Mouse (Mus musculus): Measurements from ENCODE around the gene Mbtd1. TPM values are rescaled to one million over a fixed set of nuclear protein-coding genes. Genes with fewer than 3 reads are reported as not detected.

The Mbtd1 gene
- polyA plus RNA-seq, 1 experiment: 155 TPM

- TF ChIP-seq CTCF (IDR thresholded peaks at IDR 0.05; ENCODE audit: low read depth, low read length) (no peak), POLR2A (IDR thresholded peaks at IDR 0.05; ENCODE audit: insufficient read depth, low read length) (no peak), EP300 (IDR thresholded peaks at IDR 0.05; ENCODE audit: insufficient read depth, low read depth, low read length) (no peak)
- no peak overlapping the region for H3K27ac ChIP-seq (ENCODE audit: insufficient read depth, low read length)
- peaks cover 21% of the 10 kb centered on the region for H3K36me3 ChIP-seq (ENCODE audit: control insufficient read depth, insufficient read depth, low read length, poor library complexity, severe bottlenecking)
- no peak overlapping the region for H3K4me3 ChIP-seq (ENCODE audit: low read depth, low read length)
- no peaks in the 10 kb centered on the region for H3K4me1 ChIP-seq (ENCODE audit: control insufficient read depth, insufficient read depth, low read length)
- H3K9ac ChIP-seq (ENCODE audit: low read depth, poor library complexity, severe bottlenecking): no peak overlapping the region
- no peaks in the 10 kb centered on the region for H3K27me3 ChIP-seq (ENCODE audit: control insufficient read depth, insufficient read depth, low read length, poor library complexity, severe bottlenecking)
- no peaks in the 10 kb centered on the region for H3K9me3 ChIP-seq (replicated peaks; ENCODE audit: control insufficient read depth, insufficient read depth, low read length, poor library complexity, severe bottlenecking)
Measured at GRCm38 (mm10) chr11:93861193-93861592, 24.5 kb upstream of the Mbtd1 start.

- no peaks in the 10 kb centered on the region for H3K4me1 ChIP-seq (ENCODE audit: control insufficient read depth, insufficient read depth, low read length)
- no peak for TF ChIP-seq POLR2A (IDR thresholded peaks at IDR 0.05; ENCODE audit: insufficient read depth, low read length)
- TF ChIP-seq EP300 (IDR thresholded peaks at IDR 0.05; ENCODE audit: insufficient read depth, low read depth, low read length): no peak
- no peak for TF ChIP-seq CTCF (IDR thresholded peaks at IDR 0.05; ENCODE audit: low read depth, low read length)
- H3K36me3 ChIP-seq (ENCODE audit: control insufficient read depth, insufficient read depth, low read length, poor library complexity, severe bottlenecking): peaks cover 30% of the 10 kb centered on the region
- H3K4me3 ChIP-seq (ENCODE audit: low read depth, low read length): no peak overlapping the region
- no peaks in the 10 kb centered on the region for H3K9me3 ChIP-seq (replicated peaks; ENCODE audit: control insufficient read depth, insufficient read depth, low read length, poor library complexity, severe bottlenecking)
- H3K27me3 ChIP-seq (ENCODE audit: control insufficient read depth, insufficient read depth, low read length, poor library complexity, severe bottlenecking): no peaks in the 10 kb centered on the region
- H3K27ac ChIP-seq (ENCODE audit: insufficient read depth, low read length): no peak overlapping the region
- no peak overlapping the region for H3K9ac ChIP-seq (ENCODE audit: low read depth, poor library complexity, severe bottlenecking)
Measured at GRCm38 (mm10) chr11:93862045-93862623, 23.5 kb upstream of the Mbtd1 start.

DNA sequence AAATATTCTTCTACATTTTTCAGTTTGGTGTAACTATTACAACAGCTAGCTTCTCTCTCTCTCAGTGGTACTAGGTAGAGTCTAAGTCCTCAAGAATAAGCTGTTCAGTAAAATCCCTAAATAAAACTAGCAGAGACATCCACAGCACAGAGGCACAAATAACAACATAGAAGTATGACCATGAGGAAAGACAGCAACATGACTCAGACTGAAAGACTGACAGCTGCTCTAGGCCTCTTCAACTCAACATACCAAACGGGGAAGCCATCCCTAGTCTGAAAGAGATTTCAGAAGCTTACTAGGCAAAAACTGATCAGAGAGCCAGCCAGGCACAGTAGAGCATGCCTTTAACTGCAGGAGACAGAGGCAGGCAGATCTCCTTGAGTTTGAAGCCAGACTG lies 23.0 kb upstream of the Mbtd1 start:
- Histone ChIP-seq H3K36me3 (ENCODE audit: control insufficient read depth, insufficient read depth, low read length, poor library complexity, severe bottlenecking) (peaks cover 35% of the 10 kb centered on the region), H3K4me3 (ENCODE audit: low read depth, low read length) (no peak overlapping the region), H3K4me1 (ENCODE audit: control insufficient read depth, insufficient read depth, low read length) (no peaks in the 10 kb centered on the region)

GRCm38 (mm10) chr11:93884068-93884467 lies 1.6 kb upstream of the Mbtd1 start:
- Histone ChIP-seq H3K27me3 (ENCODE audit: control insufficient read depth, insufficient read depth, low read length, poor library complexity, severe bottlenecking) (no peaks in the 10 kb centered on the region), H3K4me3 (ENCODE audit: low read depth, low read length) (peak overlapping the region; percentile 49), H3K9ac (ENCODE audit: low read depth, poor library complexity, severe bottlenecking) (peak overlapping the region; percentile 98), H3K27ac (ENCODE audit: insufficient read depth, low read length) (no peak overlapping the region), H3K9me3 (replicated peaks; ENCODE audit: control insufficient read depth, insufficient read depth, low read length, poor library complexity, severe bottlenecking) (no peaks in the 10 kb centered on the region), H3K36me3 (ENCODE audit: control insufficient read depth, insufficient read depth, low read length, poor library complexity, severe bottlenecking) (peaks cover 48% of the 10 kb centered on the region), H3K4me1 (ENCODE audit: control insufficient read depth, insufficient read depth, low read length) (no peaks in the 10 kb centered on the region)
- no peak for TF ChIP-seq EP300 (IDR thresholded peaks at IDR 0.05; ENCODE audit: insufficient read depth, low read depth, low read length)
- no peak for TF ChIP-seq POLR2A (IDR thresholded peaks at IDR 0.05; ENCODE audit: insufficient read depth, low read length)
- TF ChIP-seq CTCF (IDR thresholded peaks at IDR 0.05; ENCODE audit: low read depth, low read length): no peak

More for the DNA sequence above, 23.0 kb upstream of the Mbtd1 start:
- H3K9me3 ChIP-seq (replicated peaks; ENCODE audit: control insufficient read depth, insufficient read depth, low read length, poor library complexity, severe bottlenecking): no peaks in the 10 kb centered on the region
- TF ChIP-seq EP300 (IDR thresholded peaks at IDR 0.05; ENCODE audit: insufficient read depth, low read depth, low read length) (no peak), POLR2A (IDR thresholded peaks at IDR 0.05; ENCODE audit: insufficient read depth, low read length) (no peak), CTCF (IDR thresholded peaks at IDR 0.05; ENCODE audit: low read depth, low read length) (no peak)
- no peak overlapping the region for H3K9ac ChIP-seq (ENCODE audit: low read depth, poor library complexity, severe bottlenecking)
- H3K27me3 ChIP-seq (ENCODE audit: control insufficient read depth, insufficient read depth, low read length, poor library complexity, severe bottlenecking): no peaks in the 10 kb centered on the region
- H3K27ac ChIP-seq (ENCODE audit: insufficient read depth, low read length): no peak overlapping the region

DNA sequence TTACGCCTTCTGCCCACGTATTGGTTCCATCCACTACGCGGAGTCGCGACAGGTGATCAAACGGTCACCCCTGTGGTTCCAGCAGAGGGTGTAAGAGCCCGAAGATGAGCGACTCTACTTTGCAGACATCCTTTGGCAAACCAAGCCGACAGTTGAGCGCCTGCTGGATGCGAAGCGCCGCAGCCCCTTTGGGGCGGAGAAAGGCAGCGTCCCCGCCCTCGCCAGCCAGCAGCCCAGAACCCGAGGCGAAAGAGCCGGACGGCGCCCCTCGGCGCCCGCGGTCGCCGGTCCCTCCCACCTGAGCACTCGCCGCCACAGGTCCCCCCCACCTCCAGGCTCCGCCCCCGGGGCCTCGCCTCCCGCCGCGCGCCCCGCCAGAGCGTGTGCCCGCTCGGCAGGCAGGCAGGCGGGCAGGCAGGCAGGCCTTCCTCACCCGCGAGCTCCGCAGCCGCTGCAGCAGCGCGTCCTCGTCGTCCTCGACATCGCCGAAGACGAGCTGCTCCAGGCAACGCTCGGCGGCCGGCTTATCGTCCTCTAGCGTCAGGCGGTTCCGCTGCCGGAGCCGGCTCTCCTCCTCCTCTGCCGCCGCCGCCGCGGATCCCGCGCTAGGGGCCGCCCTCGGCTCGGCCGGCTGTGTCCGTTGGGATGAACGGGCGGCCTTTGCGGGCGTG lies 616 bp upstream of the Mbtd1 start:
- Histone ChIP-seq H3K36me3 (ENCODE audit: control insufficient read depth, insufficient read depth, low read length, poor library complexity, severe bottlenecking) (peaks cover 40% of the 10 kb centered on the region), H3K4me3 (ENCODE audit: low read depth, low read length) (peak overlapping the region; percentile 94)
- no peak for TF ChIP-seq CTCF (IDR thresholded peaks at IDR 0.05; ENCODE audit: low read depth, low read length)
- TF ChIP-seq POLR2A (IDR thresholded peaks at IDR 0.05; ENCODE audit: insufficient read depth, low read length): peak; percentile 58

GRCm38 (mm10) chr11:93886411-93887079 lies 893 bp downstream of the Mbtd1 start:
- TF ChIP-seq POLR2A (IDR thresholded peaks at IDR 0.05; ENCODE audit: insufficient read depth, low read length) (no peak), EP300 (IDR thresholded peaks at IDR 0.05; ENCODE audit: insufficient read depth, low read depth, low read length) (no peak), CTCF (IDR thresholded peaks at IDR 0.05; ENCODE audit: low read depth, low read length) (no peak)
- no peaks in the 10 kb centered on the region for H3K27me3 ChIP-seq (ENCODE audit: control insufficient read depth, insufficient read depth, low read length, poor library complexity, severe bottlenecking)
- peaks cover 26% of the 10 kb centered on the region for H3K36me3 ChIP-seq (ENCODE audit: control insufficient read depth, insufficient read depth, low read length, poor library complexity, severe bottlenecking)
- H3K4me1 ChIP-seq (ENCODE audit: control insufficient read depth, insufficient read depth, low read length): peaks cover 1% of the 10 kb centered on the region
- H3K9me3 ChIP-seq (replicated peaks; ENCODE audit: control insufficient read depth, insufficient read depth, low read length, poor library complexity, severe bottlenecking): no peaks in the 10 kb centered on the region
- peak overlapping the region; percentile 98 for H3K9ac ChIP-seq (ENCODE audit: low read depth, poor library complexity, severe bottlenecking)
- H3K4me3 ChIP-seq (ENCODE audit: low read depth, low read length): peak overlapping the region; percentile 72
- 0 out of 2 replicates have a peak overlapping the region, but pooled peaks have one; percentile 46 for H3K27ac ChIP-seq (ENCODE audit: insufficient read depth, low read length)

More for the DNA sequence above, 616 bp upstream of the Mbtd1 start:
- H3K4me1 ChIP-seq (ENCODE audit: control insufficient read depth, insufficient read depth, low read length): peaks cover under 1% of the 10 kb centered on the region
- H3K9ac ChIP-seq (ENCODE audit: low read depth, poor library complexity, severe bottlenecking): peak overlapping the region; percentile 98
- H3K27ac ChIP-seq (ENCODE audit: insufficient read depth, low read length): peak overlapping the region; percentile 70
- no peaks in the 10 kb centered on the region for H3K27me3 ChIP-seq (ENCODE audit: control insufficient read depth, insufficient read depth, low read length, poor library complexity, severe bottlenecking)
- no peaks in the 10 kb centered on the region for H3K9me3 ChIP-seq (replicated peaks; ENCODE audit: control insufficient read depth, insufficient read depth, low read length, poor library complexity, severe bottlenecking)

Measured in ES-Bruce4 (cell line).